Mouse (Mus musculus) stomach, postnatal 0 days (tissue): Measurements from ENCODE around the gene Syt1. TPM values are rescaled to one million over a fixed set of nuclear protein-coding genes. Genes with fewer than 3 reads are reported as not detected.

ENCODE experiments used
- ATAC-seq: fragments of 200-750 bp; cut with Nextera tagmentation; 2 replicates; pipeline ENCODE4 v1.8.0; 2017; ENCODE audit not compliant: low FRiP score, low TSS enrichment
- DNase-seq: peaks from one replicate; pipeline ENCODE4 v3.0.0-alpha.2; 2016; ENCODE audit warnings: low spot score
- H3K27ac ChIP-seq: fragments of 300-500 bp; sonication (generic); replicated peaks from 2 replicates; pipeline ENCODE4 v1.5.1; 2014; ENCODE audit warnings: mild to moderate bottlenecking, control low read depth
- H3K27me3 ChIP-seq: fragments of 300-500 bp; sonication (generic); 2 replicates; pipeline ENCODE4 v1.6.1; 2014; ENCODE audit warnings: low read length; ENCODE audit not compliant: control insufficient read depth, insufficient read depth
- H3K36me3 ChIP-seq: fragments of 300-500 bp; sonication (generic); 2 replicates; pipeline ENCODE4 v1.6.1; 2014; ENCODE audit warnings: low read length, mixed read lengths; ENCODE audit not compliant: control insufficient read depth, insufficient read depth
- H3K4me1 ChIP-seq: fragments of 300-500 bp; sonication (generic); replicated peaks from 2 replicates; pipeline ENCODE4 v1.6.1; 2014; ENCODE audit warnings: antibody characterized with exemption; ENCODE audit not compliant: control insufficient read depth, insufficient read depth
- H3K4me2 ChIP-seq: fragments of 300-500 bp; sonication (generic); replicated peaks from 2 replicates; pipeline ENCODE4 v1.6.1; 2014; ENCODE audit warnings: low read depth, mild to moderate bottlenecking, control low read depth, moderate library complexity
- H3K4me3 ChIP-seq: fragments of 300-500 bp; sonication (generic); 2 replicates; pipeline ENCODE4 v1.5.1; 2014; ENCODE audit warnings: low read depth, low read length, control low read depth
- H3K9ac ChIP-seq: fragments of 300-500 bp; sonication (generic); 2 replicates; pipeline ENCODE4 v1.6.1; 2014; ENCODE audit warnings: mild to moderate bottlenecking, low read length, control low read depth, mixed read lengths
- H3K9me3 ChIP-seq: fragments of 300-500 bp; sonication (generic); 2 replicates; pipeline ENCODE4 v1.6.1; 2016; ENCODE audit warnings: low read length; ENCODE audit not compliant: control insufficient read depth
- CTCF ChIP-seq: IDR thresholded peaks from 2 replicates; pipeline ENCODE4 v1.5.1; 2016; ENCODE audit warnings: antibody characterized with exemption, low read depth, mild to moderate bottlenecking, moderate library complexity
- EP300 ChIP-seq: optimal IDR thresholded peaks from 2 replicates; pipeline ENCODE3; 2016; ENCODE audit warnings: antibody characterized with exemption
- WGBS: fragments of 180-500 bp; shearing (Covaris S2); extraction: QIAGEN DNeasy Blood & Tissue Kit; methylation state at CpG from one replicate; pipeline ENCODE4 v1.1.7; 2014; 5-methylcytosine and 5-hydroxymethylcytosine counted together
- polyA plus RNA-seq: library from polyadenylated mRNA; unstranded; fragments of >200 nt; fragmentation: Nextera tagmentation; extraction: Ambion mirVana; gene quantifications from 2 replicates; pipeline ENCODE4 v1.2.1, GENCODE M21; 2015

The Syt1 gene
- polyA plus RNA-seq, 1 experiment from 2014 or later: 3.5 TPM

- Histone ChIP-seq H3K4me1 (no peaks in the 10 kb centered on the region), H3K27me3 (no peaks in the 10 kb centered on the region), H3K9ac (no peak overlapping the region), H3K27ac (no peak overlapping the region), H3K36me3 (no peaks in the 10 kb centered on the region), H3K4me2 (no peak overlapping the region), H3K4me3 (no peak overlapping the region), H3K9me3 (no peaks in the 10 kb centered on the region)
- ATAC-seq (no peak), DNase-seq (no peak)
- no peak for TF ChIP-seq CTCF
- TF ChIP-seq EP300: no peak
- 70% methylated on average over 4 of the region's 4 CpGs for WGBS
Measured at GRCm38 (mm10) chr10:108656898-108657297, 353.9 kb downstream of the Syt1 start.

- Histone ChIP-seq H3K4me2 (no peak overlapping the region), H3K36me3 (no peaks in the 10 kb centered on the region), H3K9me3 (no peaks in the 10 kb centered on the region), H3K4me3 (no peak overlapping the region), H3K4me1 (no peaks in the 10 kb centered on the region), H3K9ac (no peak overlapping the region), H3K27me3 (no peaks in the 10 kb centered on the region), H3K27ac (no peak overlapping the region)
- TF ChIP-seq CTCF (no peak), EP300 (no peak)
- no peak for ATAC-seq
- DNase-seq: no peak
- 96% methylated on average over 11 of the region's 11 CpGs for WGBS
Measured at GRCm38 (mm10) chr10:108655074-108655473, 355.7 kb downstream of the Syt1 start.

- DNase-seq (no peak), ATAC-seq (no peak)
- 56% methylated on average over 8 of the region's 8 CpGs for WGBS
- H3K27ac ChIP-seq: no peak overlapping the region
- no peaks in the 10 kb centered on the region for H3K36me3 ChIP-seq
- no peaks in the 10 kb centered on the region for H3K9me3 ChIP-seq
- H3K4me1 ChIP-seq: no peaks in the 10 kb centered on the region
- H3K4me2 ChIP-seq: no peak overlapping the region
- no peak overlapping the region for H3K9ac ChIP-seq
- TF ChIP-seq EP300: no peak
- TF ChIP-seq CTCF: no peak
- no peak overlapping the region for H3K4me3 ChIP-seq
- H3K27me3 ChIP-seq: no peaks in the 10 kb centered on the region
Measured at GRCm38 (mm10) chr10:108652831-108653230, 358.0 kb downstream of the Syt1 start.

GRCm38 (mm10) chr10:108652066-108652465, 358.7 kb downstream of the Syt1 start:
- Histone ChIP-seq H3K4me2 (no peak overlapping the region), H3K4me1 (no peaks in the 10 kb centered on the region), H3K9ac (no peak overlapping the region), H3K36me3 (no peaks in the 10 kb centered on the region), H3K27me3 (no peaks in the 10 kb centered on the region), H3K27ac (no peak overlapping the region), H3K9me3 (no peaks in the 10 kb centered on the region), H3K4me3 (no peak overlapping the region)
- ATAC-seq: no peak
- WGBS: 62% methylated on average over 8 of the region's 8 CpGs
- no peak for DNase-seq
- TF ChIP-seq EP300: no peak
- TF ChIP-seq CTCF: no peak

- H3K4me3 ChIP-seq: no peak overlapping the region
- 57% methylated on average over 7 of the region's 7 CpGs for WGBS
- no peak overlapping the region for H3K9ac ChIP-seq
Measured at GRCm38 (mm10) chr10:108649174-108649573, 361.6 kb downstream of the Syt1 start.

GRCm38 (mm10) chr10:108643915-108644314, 366.9 kb downstream of the Syt1 start:
- Histone ChIP-seq H3K4me3 (no peak overlapping the region), H3K9me3 (no peaks in the 10 kb centered on the region), H3K27ac (no peak overlapping the region), H3K4me2 (no peak overlapping the region), H3K36me3 (no peaks in the 10 kb centered on the region), H3K27me3 (no peaks in the 10 kb centered on the region), H3K4me1 (no peaks in the 10 kb centered on the region), H3K9ac (no peak overlapping the region)
- ATAC-seq (no peak), DNase-seq (no peak)
- WGBS: 67% methylated on average over 5 of the region's 5 CpGs
- TF ChIP-seq CTCF: no peak
- no peak for TF ChIP-seq EP300

More at GRCm38 (mm10) chr10:108649174-108649573, 361.6 kb downstream of the Syt1 start:
- no peaks in the 10 kb centered on the region for H3K36me3 ChIP-seq
- no peaks in the 10 kb centered on the region for H3K4me1 ChIP-seq
- TF ChIP-seq EP300: no peak
- no peak overlapping the region for H3K4me2 ChIP-seq
- DNase-seq (no peak), ATAC-seq (no peak)
- no peaks in the 10 kb centered on the region for H3K9me3 ChIP-seq
- H3K27me3 ChIP-seq: no peaks in the 10 kb centered on the region
- H3K27ac ChIP-seq: no peak overlapping the region
